Mouse (Mus musculus) frontal cortex, postnatal 36 days (tissue): Measurements from ENCODE around the gene Prss2.
"Not testable (repeated sequence)": the region's sequence is repeated elsewhere in the genome, so short reads cannot be mapped to it uniquely, and the experiment has no call there.

Source experiments
- DNase-seq, 2 experiments: peaks; one replicate each; pipeline ENCODE4 v3.0.0; 2022; ENCODE audit warnings: low spot score in 2 of 2

The Prss2 gene

DNA sequence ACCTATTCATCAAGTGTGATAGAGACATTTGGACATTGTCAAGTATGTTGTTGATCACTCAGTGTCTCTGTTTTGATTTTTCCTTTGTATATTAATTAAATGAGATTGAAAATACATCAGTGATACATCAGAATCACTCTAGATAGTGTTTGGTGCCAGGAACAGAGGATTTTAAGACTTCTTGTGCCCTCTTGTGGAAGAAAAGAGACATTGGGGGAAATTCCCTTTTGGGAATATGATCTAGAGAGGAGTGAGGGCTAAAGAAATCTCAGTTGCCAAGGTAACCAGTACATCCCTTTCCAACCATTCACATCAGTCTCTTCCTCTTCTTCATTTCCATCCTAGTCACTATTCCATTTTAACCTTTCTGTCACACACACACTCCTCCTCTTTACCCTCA lies 34.8 kb downstream of the Prss2 start:
- DNase-seq, result no peak

DNA sequence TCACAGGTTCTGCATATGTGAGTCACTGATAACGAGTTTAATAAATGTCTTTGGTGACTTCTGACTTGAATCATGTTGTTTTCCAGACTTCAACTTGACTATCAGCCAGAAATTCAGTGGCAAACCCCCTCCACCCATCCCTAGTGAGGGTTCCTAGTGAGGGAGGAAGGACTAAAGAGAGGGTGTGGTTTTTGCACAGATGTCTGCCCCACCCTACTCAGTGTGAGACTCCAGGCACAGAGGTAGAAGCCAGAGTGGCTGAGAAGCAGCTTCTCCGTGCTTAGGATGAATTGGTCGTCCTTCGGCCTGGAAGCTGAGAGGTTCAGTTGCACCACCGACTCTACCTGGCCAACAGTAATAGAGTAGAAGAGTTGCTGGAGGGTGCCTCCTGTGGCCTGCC lies 35.9 kb downstream of the Prss2 start:
- no peak for DNase-seq

DNA sequence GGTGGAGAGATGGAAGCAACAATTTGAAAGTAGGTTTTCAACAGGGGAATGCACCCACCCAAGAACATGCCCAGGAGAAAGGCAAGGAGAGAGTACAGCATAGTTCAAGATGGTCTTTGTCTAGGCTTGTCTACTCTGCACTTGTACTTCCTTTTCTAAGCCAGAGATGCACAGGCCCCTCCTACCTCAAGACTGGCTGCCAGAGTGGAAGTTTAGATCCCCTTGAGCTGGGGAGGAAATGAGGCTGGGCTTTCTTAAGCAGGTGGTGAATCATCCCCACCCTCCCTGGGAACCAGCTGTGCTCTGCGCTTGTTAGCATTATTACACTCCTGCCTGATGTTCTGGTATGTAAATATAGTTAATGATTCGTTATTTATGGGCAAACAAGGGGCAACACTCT lies 36.7 kb downstream of the Prss2 start:
- no peak for DNase-seq

DNA sequence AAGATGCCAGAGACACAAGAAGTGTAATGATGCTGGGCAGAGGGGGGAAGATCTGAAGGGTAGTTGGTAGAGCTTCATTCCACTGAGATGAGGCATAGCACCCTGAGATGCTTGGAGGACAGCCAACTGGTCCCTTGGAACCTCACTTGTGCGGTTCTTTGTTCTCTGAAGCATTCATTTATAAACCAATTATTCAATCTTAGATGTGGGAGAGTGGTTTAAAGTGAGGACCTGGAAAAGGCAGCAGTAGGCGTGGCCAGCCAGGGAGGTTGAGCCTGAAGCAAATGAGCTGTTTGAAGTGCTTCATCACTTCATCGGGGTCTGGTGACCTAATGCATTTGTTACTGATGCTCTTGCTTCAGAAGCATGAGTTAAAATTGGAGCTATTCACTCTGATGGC lies 37.7 kb downstream of the Prss2 start:
- no peak for DNase-seq

DNA sequence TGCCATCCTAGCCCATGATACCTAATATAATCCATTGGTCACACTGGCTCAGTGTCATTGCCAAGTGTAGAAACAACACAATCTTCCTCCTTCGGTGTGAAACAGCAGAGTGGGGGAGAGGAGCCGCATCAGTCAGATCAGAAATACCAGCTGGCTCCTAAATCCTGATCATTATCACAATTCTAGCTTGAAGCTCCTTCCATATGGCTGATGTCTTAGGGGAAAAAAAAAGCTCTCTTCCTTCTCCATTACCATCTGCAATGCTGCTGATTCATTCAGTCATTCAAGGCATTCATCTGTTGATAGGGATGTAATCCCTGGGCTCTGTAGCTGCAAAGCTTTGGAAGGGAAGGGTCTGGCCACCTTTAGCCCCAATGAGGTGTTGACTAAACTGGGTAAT lies 38.7 kb downstream of the Prss2 start:
- DNase-seq, result peak in 1 of 2 experiments; percentile 33

DNA sequence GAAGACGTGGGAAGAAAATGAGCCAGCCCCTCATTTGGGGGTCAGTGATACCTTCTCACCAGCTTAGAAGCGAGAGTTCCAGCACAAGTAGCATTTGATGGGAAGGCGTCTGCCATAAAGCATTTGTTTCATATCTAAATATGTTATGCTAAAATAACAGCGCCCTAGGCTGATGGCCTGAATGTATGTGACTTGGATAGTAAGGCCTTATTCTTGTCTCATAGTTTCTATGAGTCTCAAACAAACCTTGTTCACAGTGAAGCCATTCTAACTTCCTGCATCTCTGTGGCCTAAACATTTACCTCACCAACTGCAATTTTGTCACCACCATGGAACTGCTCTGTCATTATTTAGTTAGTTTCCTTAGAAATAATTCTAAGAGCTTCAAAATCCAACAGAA lies 41.0 kb downstream of the Prss2 start:
- DNase-seq, result no peak

DNA sequence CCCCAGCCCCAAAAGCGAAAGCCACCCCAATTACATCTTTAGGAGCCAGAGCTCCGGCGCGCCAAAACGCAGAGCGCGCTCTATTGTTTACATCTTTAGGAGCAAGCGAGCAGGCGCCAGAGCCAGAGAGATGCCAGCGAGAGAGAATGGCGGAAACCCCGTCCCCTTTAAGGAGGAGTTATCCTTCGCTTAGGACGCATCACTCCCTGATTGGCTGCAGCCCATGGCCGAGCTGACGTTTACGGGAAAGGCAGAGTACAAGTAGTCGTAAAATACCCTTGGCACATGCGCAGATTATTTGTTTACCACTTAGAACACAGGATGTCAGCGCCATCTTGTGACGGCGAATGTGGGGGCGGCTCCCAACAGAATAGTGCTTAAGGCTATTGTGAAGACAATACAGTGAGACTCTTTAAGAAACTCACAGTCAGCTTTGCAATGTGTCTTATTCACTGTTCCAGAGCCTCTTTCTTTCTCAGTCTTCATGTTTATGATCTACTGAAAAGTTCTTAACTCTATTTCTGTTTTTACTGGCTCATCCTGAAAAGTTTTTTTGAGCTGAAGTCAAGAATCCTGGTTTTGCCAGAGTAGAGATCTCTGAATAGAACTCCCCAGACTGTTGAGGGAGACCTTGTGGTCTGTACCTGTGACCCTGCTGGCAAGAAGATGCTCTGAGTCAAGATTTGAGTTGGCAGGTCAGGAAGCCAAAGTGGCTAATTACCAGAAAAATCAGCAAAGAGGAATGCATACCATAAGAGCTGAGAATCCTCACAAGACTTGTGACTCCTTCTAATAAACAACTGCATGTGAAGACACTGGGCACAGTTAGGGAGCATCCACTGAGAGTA lies 41.7 kb downstream of the Prss2 start:
- DNase-seq, result not testable (repeated sequence)

DNA sequence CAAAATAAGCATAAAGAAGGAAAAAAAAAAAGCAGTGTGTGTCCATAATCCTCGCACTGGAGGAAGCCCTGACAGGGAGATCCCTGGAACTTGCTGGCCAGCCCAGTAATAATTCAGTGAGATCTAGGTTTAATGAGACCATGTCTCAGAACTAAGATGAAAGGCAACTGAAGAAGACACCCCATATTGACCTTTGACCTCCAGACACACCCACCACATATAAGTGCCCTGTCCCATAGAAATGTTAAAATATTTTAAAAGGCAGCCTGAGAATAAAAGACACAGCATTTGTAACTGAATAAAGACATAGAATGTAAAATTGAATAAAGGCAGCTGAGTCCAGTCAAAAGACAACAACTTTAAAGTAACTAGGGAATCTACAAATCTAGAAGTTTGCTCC lies 43.7 kb downstream of the Prss2 start:
- no peak for DNase-seq

DNA sequence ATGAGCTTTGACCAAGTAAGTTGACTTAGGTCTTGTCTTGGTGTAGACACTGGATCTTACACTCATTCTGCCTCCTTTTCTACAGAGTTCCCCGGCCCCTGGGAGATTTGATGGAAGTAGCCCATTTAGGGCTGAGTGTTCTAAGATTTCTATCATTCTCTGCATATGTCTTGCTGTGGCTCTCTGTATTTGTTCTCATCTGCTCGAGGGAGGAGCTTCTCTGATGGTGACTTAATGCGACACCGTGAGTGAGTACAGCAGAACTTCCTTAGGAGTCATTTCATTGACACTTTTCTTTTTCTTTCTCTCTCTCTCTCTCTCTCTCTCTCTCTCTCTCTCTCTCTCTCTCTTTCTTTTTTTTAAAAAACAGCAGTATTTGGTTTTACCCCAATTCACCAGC lies 45.4 kb downstream of the Prss2 start:
- no peak for DNase-seq

DNA sequence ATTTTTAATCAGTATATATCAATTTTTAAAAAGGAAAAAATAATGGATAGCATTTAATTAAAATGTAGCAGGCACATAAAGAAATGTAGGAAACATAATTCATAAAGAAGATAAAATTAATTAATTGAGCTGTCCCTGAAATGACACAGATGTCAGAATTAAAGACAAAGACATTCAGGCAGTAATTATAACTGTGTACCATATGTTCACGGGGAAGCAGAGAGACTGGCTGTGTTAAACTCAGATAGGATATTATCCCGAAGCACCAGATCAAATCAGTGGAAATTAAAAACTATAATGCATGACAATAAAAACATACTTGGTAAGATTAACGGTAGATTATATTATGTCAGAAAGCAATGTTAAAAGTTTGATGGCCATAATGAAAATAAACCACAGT lies 47.5 kb downstream of the Prss2 start:
- no peak for DNase-seq
